Mouse (Mus musculus): ENCODE results near the gene Brat1.

Gene Brat1

DNA sequence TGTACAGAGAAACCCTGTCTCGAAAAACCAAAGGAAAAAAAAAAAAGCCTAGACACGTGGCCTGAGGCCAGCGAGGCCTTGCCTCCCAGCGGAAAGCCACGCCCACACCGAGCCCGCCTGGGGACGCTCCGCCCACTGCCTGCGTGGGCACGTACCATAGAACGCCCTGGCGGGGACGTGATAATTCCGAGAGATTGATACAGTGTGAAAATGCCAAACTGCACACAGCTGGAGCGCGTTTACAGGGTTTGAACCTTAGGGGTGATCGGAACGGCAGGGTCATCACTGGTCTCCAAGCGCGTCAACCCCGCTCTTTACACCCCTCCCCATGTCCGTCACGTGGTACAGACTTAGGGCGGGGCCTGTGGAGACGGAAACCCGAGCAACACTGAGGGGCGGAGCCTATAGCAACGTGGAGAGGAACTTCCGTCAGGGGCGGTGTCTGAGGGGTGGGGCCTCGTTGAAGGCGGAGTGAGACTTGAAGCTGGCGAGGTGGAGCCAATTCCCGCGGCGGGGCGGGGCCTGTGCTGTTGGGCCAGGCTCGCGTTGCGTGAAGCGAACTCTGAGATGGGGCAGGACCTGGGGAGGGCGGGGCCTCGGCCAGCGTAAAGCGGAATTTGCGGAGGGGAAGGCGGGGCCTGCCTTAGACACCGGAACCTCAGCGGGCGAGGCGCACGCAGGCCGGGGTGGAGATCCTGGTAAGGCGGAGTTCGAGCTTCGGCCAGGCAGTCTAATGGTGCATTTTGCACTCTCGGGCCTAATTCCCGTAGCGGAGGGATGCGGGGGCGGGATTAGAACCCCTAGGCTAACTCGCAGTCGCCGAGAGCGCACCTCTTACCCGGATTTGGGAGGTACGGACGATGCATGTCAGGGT is at the start of gene Brat1:
TSS of gene Brat1 (plus strand) at position 634 of the 874 bp plus-strand sequence.
- peak; percentile 100 for DNase-seq (ENCODE audit: low spot score in 2 of 2)

DNA sequence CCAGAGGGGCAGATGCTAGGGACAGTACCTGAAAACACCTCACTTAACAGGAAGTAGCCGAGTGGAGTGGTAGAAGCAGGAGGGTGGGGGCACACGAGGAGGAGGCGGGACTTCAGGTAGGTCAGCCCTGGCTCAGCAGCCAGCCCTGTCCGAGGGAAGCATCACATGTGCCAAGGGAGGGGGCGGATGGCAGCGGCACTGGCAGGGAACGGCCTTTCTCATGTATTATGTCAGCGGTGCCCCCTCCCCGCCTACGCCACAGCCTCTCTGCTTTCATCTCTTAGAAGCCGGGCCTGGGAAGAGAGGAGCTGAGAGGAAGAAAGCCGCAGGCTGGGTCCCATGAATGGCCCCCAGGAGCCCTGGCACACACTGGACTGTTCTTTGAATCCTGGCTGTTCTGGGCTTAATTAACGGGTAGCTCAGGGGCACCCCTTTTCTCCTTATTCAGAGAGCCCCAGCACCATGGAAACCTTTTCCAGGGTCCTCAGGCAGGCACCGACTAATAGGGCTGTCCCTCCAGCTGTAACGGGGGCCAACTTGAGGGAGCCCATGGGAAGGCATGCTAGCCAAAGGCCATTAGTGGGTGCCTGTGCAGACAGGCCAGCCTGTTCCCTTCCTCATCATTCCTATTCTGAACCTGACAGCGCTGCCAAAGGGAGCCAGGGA is 45.1 kb upstream of the Brat1 start:
- no peak for DNase-seq (ENCODE audit: low spot score in 2 of 2)

DNA sequence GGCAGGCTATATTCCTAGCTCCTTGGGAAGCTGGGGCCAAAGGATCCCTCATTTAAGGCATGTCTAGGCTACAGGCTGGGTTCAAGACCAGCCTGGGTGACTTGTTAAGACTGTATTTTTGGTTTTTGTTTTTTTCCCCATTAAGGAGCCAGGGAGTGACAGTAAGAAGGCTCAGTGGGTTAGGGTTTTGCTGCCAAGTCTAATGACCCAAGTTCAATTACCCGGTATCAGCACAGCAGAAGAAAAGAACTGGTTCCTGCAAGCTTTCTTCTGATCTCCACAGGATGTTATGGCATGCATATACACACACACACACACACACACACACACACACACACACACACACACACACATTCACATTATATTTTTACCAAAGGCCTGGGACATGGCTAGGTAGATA is 44.4 kb upstream of the Brat1 start:
- no peak for DNase-seq (ENCODE audit: low spot score in 2 of 2)

DNA sequence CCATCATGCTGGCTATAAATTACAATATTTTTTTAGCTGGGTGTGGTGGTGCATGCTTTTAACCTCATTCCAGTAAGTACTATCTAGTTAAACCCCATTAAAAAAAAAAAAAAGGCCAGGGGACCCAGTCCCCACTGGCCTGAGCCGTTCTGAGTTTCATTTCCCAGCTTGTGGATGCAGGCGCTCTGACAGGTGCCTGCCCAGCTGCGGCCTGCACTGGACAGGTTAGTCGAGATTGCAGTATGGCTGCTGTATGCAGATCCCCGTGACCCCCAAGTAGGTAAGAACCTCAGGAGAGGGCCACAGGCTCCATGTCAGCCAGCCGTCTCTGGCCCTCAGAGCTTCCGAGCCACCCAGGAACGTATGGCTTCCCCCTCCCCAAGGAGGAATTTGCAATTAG is 43.4 kb upstream of the Brat1 start:
- no peak for DNase-seq (ENCODE audit: low spot score in 2 of 2)

DNA sequence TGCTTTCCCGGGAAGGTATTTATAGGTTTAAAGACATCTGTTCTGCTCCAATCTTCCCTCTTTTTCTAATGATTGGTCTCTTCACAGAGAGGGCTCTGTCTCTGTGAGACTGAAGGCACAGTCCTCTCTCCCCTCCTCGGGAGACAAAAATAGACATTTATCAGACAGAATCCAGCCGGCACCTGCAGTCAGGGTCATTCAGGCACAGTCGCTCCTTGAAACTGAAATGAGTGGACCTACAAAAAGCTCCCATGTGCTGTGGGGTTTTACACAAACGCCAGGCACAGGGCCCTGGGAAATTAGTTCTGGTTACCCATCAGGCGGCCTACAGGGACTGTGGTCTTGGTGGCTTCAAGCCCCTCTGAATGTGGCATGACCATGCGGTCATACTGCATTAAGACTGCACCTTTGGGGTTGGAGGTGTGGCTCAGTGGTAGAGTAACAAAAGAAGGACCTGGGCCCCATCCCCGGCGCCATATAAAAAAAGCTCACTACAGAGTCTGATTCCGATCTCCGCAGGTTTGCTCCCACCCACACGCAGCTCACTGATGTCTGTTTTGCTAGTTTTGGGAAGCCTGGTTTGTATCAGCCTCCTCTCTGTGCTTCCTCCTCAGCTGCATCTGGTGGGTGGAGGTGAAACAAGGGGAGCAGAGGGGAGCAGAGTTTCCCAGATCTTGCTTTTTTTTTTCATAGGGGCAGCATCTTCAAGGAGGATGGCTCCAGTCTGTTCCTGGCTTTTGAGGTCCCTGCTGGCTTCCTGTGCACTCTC is 42.8 kb upstream of the Brat1 start:
- DNase-seq (ENCODE audit: low spot score in 2 of 2): no peak

DNA sequence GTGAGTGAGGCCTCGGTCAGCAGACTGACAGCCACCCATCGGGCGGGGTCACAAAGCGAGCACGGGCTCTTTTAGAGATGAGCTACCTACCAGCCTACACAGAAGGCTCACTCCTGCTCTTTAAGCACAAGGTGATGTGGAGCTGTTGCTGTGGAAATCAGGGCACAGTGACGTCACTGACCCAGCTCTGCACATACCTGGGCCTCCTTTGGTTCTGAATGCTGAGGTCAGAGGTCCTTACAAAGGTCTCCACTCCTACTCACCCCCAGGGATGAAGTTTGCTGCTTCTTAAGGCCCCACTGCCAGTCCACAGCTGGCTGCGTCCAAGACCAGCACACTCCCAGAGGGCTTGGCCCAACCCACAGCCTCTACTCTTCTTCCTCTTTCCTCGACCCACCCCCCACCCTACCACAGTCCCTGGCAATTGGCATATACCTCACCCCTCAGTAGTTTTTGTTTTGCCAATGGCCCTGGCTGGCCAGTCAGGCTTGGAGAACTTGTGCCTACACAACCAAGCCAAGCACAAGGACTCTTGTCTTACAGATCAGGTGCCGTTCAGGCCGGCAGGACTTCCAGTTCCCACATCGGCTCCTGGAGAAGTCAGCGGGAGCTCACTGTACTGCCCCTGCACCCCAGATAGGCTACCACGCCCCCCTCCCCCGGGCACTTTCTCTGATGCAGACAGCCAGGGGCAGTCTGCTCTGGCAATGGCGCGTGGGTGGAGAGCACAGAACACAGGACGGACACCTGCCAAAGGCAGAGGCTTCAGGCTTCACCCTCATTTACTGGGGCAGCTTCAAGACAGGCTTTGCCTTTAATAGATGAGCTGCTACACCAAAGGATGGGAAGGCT is 41.8 kb upstream of the Brat1 start:
- DNase-seq (ENCODE audit: low spot score in 2 of 2): no peak

DNA sequence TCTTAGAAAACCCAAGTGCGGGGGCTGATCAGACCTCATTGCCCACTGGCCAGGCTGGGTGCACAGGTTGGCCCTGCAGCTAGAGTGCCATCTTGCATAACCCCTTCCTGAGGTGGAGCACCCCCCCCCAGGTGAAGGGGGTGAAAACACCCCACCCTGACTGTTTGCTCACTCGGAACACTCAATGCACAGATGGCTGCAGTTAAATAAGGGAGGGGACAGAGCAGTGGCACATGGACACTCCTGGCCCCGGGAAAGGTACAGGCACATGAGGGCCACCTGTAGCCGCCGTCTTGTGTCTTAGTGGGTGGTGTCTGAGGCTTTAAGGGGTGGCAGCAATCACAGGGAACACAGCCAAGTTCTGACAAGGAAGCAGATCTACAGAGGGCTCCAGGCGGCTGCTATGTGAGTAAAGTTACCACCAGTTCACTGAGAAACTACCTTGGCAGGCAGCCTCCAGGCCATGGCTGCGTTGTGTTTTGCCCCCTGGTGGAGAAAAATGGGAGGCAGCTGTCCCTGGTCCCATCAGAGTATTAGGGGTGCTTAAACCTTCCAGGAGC is 41.1 kb upstream of the Brat1 start:
- peak; percentile 68 to 76 for DNase-seq (ENCODE audit: low spot score in 2 of 2)

DNA sequence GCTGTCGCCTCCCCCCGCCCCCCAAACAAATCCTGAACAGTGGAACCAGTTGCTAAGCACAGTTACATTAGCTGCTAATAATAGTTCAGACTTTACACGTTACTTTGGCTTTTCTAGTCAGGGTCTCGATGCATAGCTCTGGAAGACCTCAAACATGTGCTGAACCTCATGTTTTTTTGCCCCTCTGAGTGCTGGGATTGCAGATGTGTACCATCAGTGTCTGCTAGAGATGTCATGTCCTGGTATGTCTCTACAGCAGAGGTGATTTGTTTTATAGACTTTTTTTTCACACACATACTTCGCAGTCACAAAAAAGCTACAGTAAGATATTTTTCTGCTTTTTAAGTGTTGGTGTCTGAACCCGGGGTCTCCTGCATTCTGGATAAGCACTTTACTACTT is 32.7 kb upstream of the Brat1 start:
- DNase-seq (ENCODE audit: low spot score in 2 of 2): no peak

DNA sequence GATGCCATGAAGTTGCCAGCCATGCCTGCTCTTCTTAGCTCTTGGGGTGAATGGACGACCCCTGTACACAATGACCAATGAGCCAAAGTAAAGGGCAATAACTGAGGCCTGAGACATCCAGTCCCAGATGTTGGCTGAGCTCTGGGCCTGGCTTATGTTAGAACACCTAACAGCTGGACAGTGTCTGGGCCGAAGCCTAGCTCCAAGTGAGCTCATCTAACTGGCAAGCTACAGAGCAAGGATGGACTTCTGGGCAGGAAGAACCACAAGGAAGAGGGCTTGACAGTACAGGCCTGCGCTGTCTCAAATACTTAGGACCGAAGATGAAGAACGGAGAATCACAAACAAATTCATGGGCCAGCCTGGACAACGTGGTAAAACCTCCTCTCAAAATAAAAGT is 32.2 kb upstream of the Brat1 start:
- peak in 1 of 2 experiments; percentile 51 for DNase-seq (ENCODE audit: low spot score in 2 of 2)

DNA sequence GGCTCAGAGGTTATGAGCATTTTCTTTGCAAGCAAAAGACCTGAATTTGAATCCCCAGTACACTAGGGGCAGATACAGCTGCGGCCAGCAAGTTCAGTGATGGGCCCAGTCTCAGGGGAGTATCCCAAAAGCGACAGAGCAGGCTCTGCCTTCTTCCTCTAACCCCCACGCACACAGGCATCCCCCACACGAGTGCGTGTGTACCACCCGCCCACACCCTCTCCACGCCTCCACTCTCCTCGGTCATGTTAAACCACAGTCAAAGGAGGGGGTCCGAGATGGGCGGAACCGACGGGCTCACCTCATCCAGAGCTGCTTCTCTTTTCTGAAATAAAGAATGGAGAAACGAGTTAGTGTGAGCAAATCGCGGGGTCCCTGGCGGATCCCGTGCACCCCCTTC is 30.8 kb upstream of the Brat1 start:
- no peak for DNase-seq (ENCODE audit: low spot score in 2 of 2)

DNA sequence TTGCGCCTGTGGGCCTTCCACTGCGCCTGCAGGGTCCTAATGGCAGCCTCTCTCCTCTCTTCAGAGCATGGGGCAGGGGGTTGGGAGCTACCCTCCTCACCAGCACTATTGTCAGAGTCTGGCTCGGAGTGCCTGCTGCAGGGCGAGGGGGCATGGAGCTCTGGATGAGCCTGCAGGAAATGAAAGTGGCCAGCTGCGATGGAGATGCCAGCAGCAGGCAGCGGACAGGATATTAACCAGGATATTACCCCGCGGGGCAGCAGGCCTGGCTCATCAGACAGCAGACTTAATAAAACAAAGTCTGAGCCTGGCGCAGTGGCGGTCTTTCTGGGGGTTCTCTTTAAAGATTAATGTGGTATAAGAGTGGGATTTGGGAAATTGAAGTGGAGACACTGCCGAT is 29.7 kb upstream of the Brat1 start:
- no peak for DNase-seq (ENCODE audit: low spot score in 2 of 2)

DNA sequence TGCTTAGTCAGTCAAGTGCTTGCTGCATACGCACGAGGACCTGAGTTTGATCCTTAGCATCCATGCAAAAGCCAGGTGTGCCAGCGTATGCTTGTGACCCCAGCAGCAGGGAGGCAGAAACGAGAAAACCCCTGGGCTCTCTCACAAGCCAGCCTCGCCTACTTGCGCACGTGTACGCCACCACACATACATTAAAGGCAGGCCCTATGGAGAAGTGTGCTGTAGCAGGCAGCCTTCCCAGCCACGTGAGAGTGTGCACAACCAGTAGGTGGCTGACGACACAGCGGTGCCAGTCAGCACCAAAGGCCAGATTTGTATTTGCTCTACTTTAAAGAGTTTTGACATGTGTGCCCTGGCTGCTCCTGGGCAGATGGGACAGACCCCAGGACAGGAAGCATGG is 29.2 kb upstream of the Brat1 start:
- no peak for DNase-seq (ENCODE audit: low spot score in 2 of 2)

DNA sequence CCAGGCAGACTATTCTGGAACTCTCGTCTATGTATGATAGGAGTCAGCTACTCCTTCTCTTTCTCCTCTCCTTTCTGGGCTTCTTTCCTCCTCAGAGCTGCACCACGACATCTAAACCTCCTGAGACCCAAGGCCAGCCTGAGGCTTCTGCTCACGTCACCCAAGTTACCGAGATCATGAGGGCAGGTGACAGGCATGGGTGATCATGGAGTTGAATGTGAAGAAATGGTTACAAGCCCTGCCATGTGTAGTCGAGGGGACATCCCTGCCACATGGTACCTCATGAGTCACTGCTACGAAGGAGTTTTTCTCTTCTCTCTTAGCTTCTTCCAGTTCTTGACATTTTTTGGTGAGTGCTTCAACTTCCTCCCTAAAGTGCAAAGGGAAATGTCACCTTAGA is 27.7 kb upstream of the Brat1 start:
- DNase-seq (ENCODE audit: low spot score in 2 of 2): no peak

DNA sequence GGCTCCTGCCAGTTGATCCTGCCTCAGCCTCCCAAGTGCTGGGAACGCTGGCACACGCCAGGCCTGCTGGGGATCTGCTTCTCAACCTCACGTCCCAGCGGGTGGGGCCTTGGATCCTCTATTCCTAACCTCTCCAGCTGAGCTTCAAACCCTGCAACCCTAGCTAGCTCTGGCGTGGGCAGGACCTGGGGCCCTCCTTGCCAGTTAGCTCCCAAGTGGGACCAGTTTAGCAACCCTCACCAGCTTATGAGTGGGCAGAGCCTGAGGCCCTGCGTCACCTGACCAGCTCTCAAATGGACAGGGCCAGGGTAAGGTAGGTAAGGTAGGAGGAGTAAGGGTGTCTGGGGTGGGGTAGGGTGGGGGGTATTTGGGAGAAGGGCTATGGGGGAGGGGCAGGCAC is 24.8 kb upstream of the Brat1 start:
- DNase-seq (ENCODE audit: low spot score in 2 of 2): no peak

DNA sequence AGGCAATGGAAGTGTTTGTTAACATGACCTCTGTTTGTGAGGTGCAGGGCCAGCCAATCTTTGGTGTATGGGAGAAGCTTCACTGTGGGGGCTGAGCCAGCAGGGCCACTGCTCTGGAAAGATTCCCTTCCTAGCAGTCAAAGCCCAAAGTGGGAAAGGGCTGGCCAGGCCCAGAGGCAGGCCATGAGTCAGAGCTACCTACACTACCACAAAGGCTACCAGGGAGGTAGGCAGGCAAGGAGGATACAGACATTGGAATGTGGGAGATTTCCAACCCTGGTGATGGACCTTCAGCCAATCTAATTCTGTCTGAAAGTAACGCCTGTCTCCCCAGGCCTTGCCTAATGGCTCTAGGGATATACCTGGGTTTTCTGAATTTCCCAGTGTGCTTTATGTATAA is 23.9 kb upstream of the Brat1 start:
- no peak for DNase-seq (ENCODE audit: low spot score in 2 of 2)

DNA sequence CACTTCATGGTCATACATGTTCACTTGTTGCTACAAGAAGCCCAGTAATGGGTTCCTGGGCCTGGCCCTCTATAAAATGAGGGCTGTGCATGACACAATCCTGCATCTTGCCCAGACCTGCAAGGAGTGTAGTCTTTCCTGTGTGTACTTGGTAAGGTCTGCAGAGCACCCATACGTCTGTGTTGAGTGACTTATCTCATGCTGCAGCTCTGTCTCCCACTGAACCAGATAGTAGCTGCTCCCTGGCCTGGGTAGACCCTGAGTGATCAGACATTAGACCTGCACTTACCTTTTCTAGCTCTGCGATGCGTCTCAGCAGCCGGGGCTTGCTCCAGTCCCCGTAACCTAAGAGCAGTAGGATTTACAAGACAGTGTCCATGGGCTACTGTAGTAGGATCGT is 22.7 kb upstream of the Brat1 start:
- DNase-seq (ENCODE audit: low spot score in 2 of 2): no peak

DNA sequence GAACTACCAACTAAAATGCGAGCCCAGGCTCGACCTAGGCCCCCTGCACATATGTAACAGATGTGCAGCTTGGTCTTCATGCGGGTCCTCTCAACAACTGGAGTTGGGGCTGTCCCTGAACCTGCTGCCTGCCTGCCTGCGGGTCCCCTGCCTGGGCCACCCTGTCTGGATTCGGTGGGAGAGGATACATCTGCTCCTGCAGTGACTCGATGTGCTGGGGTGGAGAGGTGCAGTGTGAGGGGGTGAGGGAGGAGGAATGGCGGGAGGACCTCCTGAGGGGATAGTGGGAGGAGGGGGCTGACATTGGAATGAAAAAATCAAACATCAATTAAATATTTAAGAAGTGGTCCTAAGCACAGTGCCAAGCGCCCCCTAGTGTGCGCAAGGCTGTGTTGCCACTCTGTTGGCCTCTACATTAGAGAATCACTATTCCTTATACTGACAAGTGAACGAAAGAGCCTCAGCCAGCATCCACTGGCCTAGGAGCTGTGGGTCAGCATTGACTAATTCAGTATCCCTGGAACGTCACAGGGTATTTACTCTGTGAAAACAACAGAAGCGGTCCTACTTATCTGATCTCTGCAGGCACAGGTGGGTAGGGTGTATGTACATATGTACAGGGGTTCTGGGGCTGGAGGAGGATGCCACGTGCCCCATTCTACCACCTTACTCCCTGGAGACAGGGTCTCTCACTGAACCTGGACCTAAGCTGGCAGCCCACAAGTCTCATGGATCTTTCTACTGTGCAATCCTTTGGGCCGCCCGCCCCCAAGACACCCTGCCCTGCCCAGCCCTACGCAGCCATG is 20.3 kb upstream of the Brat1 start:
- no peak for DNase-seq (ENCODE audit: low spot score in 2 of 2)

DNA sequence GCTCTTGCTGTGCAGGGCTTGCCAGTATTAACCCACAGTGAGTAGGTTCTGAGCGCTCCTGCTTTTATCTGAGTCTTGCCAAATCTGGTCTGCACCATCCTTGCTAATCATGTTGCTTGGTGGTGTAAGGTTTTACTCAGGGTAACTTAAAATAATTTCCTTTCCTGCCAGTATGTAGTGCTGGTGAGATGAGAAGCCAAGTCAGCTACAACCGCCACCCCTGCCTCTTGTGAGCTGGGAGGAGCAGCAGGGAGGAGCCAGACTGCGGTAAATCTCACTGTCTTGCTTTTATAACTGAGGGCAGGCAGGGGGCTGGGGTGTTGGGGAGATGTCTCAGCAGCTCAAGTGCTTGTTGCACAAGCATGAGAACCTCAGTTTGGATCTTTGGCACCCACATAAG is 16.4 kb upstream of the Brat1 start:
- no peak for DNase-seq (ENCODE audit: low spot score in 2 of 2)

DNA sequence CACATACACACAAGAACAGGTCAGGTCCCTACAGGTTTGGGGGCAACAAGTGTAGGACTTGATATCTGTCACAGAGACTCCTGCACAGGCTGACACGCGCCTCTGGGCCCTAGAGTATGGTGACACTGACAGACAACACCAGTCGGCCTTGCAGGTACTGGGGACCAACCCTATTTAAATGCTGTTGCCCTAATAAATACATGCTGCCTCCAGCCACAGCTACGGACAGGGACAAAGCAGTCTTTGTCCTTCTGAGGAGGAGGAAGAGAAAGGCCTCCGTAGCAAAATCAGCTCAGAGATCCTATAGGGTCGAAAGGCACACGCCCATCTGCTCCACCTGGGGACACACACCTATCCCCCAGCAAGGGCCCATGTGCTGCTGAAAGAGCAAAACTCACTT is 8.8 kb upstream of the Brat1 start:
- DNase-seq (ENCODE audit: low spot score in 2 of 2): no peak

DNA sequence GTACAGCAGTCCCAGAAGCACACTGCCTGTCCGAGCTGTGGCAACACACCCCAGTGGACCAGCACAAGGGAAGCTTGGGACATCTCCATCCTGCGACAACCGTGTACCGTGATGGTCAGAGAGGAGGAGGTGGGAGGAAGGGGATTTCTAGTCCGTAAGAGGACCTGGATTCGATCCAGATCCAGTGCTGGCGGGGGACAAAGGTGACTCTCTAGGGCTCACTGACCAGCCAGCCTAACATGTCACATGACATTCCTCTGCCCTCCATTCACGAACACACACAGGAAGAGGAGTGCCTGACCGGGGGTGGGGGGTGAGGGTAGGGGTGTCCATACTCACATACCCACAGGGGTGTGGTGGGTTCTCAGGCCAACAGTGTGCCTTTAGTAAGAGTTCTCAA is 5.0 kb upstream of the Brat1 start:
- DNase-seq (ENCODE audit: low spot score in 2 of 2): no peak

DNA sequence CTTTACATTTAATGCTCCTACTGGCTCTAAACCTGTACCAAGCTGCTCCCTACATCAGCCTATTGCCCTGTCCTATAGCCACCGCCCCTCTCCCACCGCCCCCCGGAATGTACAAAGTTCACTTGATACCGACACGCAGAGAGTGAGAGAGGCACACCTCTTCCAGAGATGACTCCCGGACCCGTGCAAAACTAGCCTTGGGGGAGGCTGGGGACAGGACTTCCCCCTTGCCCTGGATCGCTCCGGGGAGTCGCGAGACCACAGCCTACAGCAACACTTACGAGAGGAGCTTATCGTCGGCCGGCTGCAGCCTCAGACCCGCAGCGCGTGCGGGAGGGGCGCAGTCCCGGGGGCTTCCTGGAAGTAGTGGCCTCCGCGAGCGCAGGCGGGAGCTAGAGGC is 3.1 kb upstream of the Brat1 start:
- no peak for DNase-seq (ENCODE audit: low spot score in 2 of 2)
